Mouse (Mus musculus): ENCODE data around the gene Ykt6. TPM values are rescaled to one million over a fixed set of nuclear protein-coding genes. Genes with fewer than 3 reads are reported as not detected.

Gene Ykt6
- total and polyA plus RNA-seq, 3 experiments = 11.6 to 51.5 (median 22.5) TPM

GRCm38 (mm10) chr11:5968223-5968622 lies 12.7 kb downstream of the Ykt6 start:
- DNase-seq (ENCODE audit: low spot score) (no peak), ATAC-seq (ENCODE audit: extremely low read depth, insufficient number of reproducible peaks, low FRiP score, poor library complexity, severe bottlenecking) (no peak)
- Histone ChIP-seq H3K4me1 (ENCODE audit: insufficient read depth, low read depth, low read length) (no peaks in the 10 kb centered on the region), H3K27me3 (ENCODE audit: insufficient read depth, low read length) (no peaks in the 10 kb centered on the region), H3K9me3 (replicated peaks) (no peaks in the 10 kb centered on the region), H3K4me3 (ENCODE audit: low read depth, low read length) (no peak overlapping the region), H3K36me3 (replicated peaks) (peaks cover 88% of the 10 kb centered on the region)
- TF ChIP-seq GATA2 (IDR thresholded peaks at IDR 0.05; ENCODE audit: borderline replicate concordance, low read depth, low read length) = no peak
- TF ChIP-seq GATA1 (IDR thresholded peaks at IDR 0.05; ENCODE audit: borderline replicate concordance, low read length) = no peak
- no peak for TF ChIP-seq CTCF (IDR thresholded peaks at IDR 0.05; ENCODE audit: low read depth, low read length)
- TF ChIP-seq TAL1 (conservative IDR thresholded peaks at IDR 0.05; ENCODE audit: low read depth, low read length) = no peak
- TF ChIP-seq POLR2AphosphoS5 (IDR thresholded peaks at IDR 0.05; ENCODE audit: insufficient replicate concordance, low read depth, low read length) = no peak

GRCm38 (mm10) chr11:5971202-5971601 lies 15.7 kb downstream of the Ykt6 start:
- no peaks in the 10 kb centered on the region for H3K4me1 ChIP-seq (ENCODE audit: insufficient read depth, low read depth, low read length)

DNA sequence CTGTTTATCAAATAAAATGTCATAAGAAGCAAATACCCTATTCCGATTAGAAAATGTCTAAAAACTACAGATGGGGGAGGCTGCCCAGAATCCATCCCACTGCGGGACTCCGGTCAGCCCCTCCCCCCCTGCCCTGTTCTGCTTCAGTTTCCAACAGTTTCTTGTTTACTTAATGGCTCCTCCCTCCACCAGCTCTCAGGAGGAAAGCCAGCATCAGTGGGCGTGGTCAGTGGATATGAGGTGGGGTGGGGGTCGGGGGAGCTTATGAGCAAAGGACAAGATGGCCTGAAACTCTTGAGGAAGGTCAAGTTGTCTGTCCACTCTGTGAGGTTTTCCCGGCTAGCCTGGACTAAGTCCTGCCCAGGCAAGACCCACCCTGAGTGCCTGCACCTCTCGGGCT lies 17.7 kb downstream of the Ykt6 start:
- H3K4me1 ChIP-seq (ENCODE audit: insufficient read depth, low read depth, low read length) = no peaks in the 10 kb centered on the region
- TF ChIP-seq CTCF (IDR thresholded peaks at IDR 0.05; ENCODE audit: low read depth, low read length) (no peak), POLR2AphosphoS5 (IDR thresholded peaks at IDR 0.05; ENCODE audit: insufficient replicate concordance, low read depth, low read length) (no peak), GATA1 (IDR thresholded peaks at IDR 0.05; ENCODE audit: borderline replicate concordance, low read length) (no peak), TAL1 (conservative IDR thresholded peaks at IDR 0.05; ENCODE audit: low read depth, low read length) (no peak), GATA2 (IDR thresholded peaks at IDR 0.05; ENCODE audit: borderline replicate concordance, low read depth, low read length) (no peak)
- peaks cover 29% of the 10 kb centered on the region for H3K27me3 ChIP-seq (ENCODE audit: insufficient read depth, low read length)
- DNase-seq (ENCODE audit: low spot score) = no peak
- peaks cover 39% of the 10 kb centered on the region for H3K36me3 ChIP-seq (replicated peaks)
- no peak for ATAC-seq (ENCODE audit: extremely low read depth, insufficient number of reproducible peaks, low FRiP score, poor library complexity, severe bottlenecking)
- H3K4me3 ChIP-seq (ENCODE audit: low read depth, low read length) = no peak overlapping the region
- no peaks in the 10 kb centered on the region for H3K9me3 ChIP-seq (replicated peaks)

More at GRCm38 (mm10) chr11:5971202-5971601, 15.7 kb downstream of the Ykt6 start:
- Histone ChIP-seq H3K36me3 (replicated peaks) (peaks cover 58% of the 10 kb centered on the region), H3K9me3 (replicated peaks) (no peaks in the 10 kb centered on the region), H3K27me3 (ENCODE audit: insufficient read depth, low read length) (peaks cover 14% of the 10 kb centered on the region), H3K4me3 (ENCODE audit: low read depth, low read length) (no peak overlapping the region)
- ATAC-seq (ENCODE audit: extremely low read depth, insufficient number of reproducible peaks, low FRiP score, poor library complexity, severe bottlenecking) (no peak), DNase-seq (ENCODE audit: low spot score) (no peak)
- no peak for TF ChIP-seq GATA2 (IDR thresholded peaks at IDR 0.05; ENCODE audit: borderline replicate concordance, low read depth, low read length)
- no peak for TF ChIP-seq CTCF (IDR thresholded peaks at IDR 0.05; ENCODE audit: low read depth, low read length)
- TF ChIP-seq POLR2AphosphoS5 (IDR thresholded peaks at IDR 0.05; ENCODE audit: insufficient replicate concordance, low read depth, low read length) = no peak
- TF ChIP-seq GATA1 (IDR thresholded peaks at IDR 0.05; ENCODE audit: borderline replicate concordance, low read length) = no peak
- TF ChIP-seq TAL1 (conservative IDR thresholded peaks at IDR 0.05; ENCODE audit: low read depth, low read length) = no peak

DNA sequence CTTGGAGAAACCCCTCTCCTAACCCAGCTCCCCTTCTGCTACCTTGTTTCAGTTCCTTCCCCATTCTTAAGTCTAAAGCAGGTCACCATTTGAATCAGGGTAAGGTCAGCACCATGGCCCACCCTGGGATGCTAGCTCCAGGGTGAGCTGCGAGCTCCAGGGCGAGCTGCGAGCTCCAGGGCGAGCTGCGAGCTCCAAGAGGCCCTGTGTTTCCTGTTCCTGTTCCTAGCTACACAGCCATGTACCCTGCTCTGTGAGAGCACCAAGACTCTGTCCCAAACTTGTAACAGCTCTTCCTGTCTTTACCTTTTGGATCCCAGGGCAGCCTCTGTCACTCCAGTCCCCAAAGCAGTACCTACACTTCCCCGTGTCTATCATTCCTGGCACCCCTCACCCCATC lies 18.6 kb downstream of the Ykt6 start:
- peaks cover 30% of the 10 kb centered on the region for H3K27me3 ChIP-seq (ENCODE audit: insufficient read depth, low read length)
- H3K36me3 ChIP-seq (replicated peaks) = peaks cover 30% of the 10 kb centered on the region
- TF ChIP-seq GATA1 (IDR thresholded peaks at IDR 0.05; ENCODE audit: borderline replicate concordance, low read length) (no peak), POLR2AphosphoS5 (IDR thresholded peaks at IDR 0.05; ENCODE audit: insufficient replicate concordance, low read depth, low read length) (no peak), TAL1 (conservative IDR thresholded peaks at IDR 0.05; ENCODE audit: low read depth, low read length) (no peak), GATA2 (IDR thresholded peaks at IDR 0.05; ENCODE audit: borderline replicate concordance, low read depth, low read length) (no peak), CTCF (IDR thresholded peaks at IDR 0.05; ENCODE audit: low read depth, low read length) (no peak)
- ATAC-seq (ENCODE audit: extremely low read depth, insufficient number of reproducible peaks, low FRiP score, poor library complexity, severe bottlenecking) = no peak
- no peak overlapping the region for H3K4me3 ChIP-seq (ENCODE audit: low read depth, low read length)
- DNase-seq (ENCODE audit: low spot score) = no peak
- H3K9me3 ChIP-seq (replicated peaks) = no peaks in the 10 kb centered on the region
- H3K4me1 ChIP-seq (ENCODE audit: insufficient read depth, low read depth, low read length) = peaks cover under 1% of the 10 kb centered on the region; the same call in 1 of the 2 replicates

- Histone ChIP-seq H3K36me3 (replicated peaks) (peaks cover 20% of the 10 kb centered on the region), H3K4me1 (ENCODE audit: insufficient read depth, low read depth, low read length) (peaks cover 5% of the 10 kb centered on the region; the same call in 1 of the 2 replicates), H3K27me3 (ENCODE audit: insufficient read depth, low read length) (peaks cover 33% of the 10 kb centered on the region), H3K4me3 (ENCODE audit: low read depth, low read length) (no peak overlapping the region), H3K9me3 (replicated peaks) (no peaks in the 10 kb centered on the region)
- TF ChIP-seq TAL1 (conservative IDR thresholded peaks at IDR 0.05; ENCODE audit: low read depth, low read length) (no peak), POLR2AphosphoS5 (IDR thresholded peaks at IDR 0.05; ENCODE audit: insufficient replicate concordance, low read depth, low read length) (no peak), GATA2 (IDR thresholded peaks at IDR 0.05; ENCODE audit: borderline replicate concordance, low read depth, low read length) (no peak), GATA1 (IDR thresholded peaks at IDR 0.05; ENCODE audit: borderline replicate concordance, low read length) (no peak), CTCF (IDR thresholded peaks at IDR 0.05; ENCODE audit: low read depth, low read length) (no peak)
- no peak for ATAC-seq (ENCODE audit: extremely low read depth, insufficient number of reproducible peaks, low FRiP score, poor library complexity, severe bottlenecking)
- DNase-seq (ENCODE audit: low spot score) = no peak
Measured at GRCm38 (mm10) chr11:5975068-5975467, 19.6 kb downstream of the Ykt6 start.

DNA sequence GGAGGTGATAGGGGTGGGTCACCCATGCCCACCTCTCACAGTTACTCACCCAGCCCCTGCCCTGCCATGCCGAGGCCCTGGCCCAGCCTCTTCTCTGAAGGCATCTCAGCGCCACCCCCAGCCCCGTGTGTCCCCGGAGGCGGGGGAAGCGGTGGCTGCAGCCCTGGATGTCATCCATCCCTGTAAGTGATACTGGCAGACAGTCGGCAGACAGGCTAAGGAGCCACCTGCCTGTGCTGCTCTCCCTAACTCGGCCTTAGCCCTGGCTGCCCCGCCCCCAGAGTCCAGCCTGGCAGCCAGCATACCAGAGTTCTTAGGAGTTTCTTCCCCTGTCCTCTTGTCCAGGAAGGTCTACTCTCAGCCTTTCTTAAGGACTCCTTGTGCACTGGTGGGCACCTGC lies 20.6 kb downstream of the Ykt6 start:
- no peak for DNase-seq (ENCODE audit: low spot score)
- peaks cover 37% of the 10 kb centered on the region for H3K27me3 ChIP-seq (ENCODE audit: insufficient read depth, low read length)
- peaks cover 10% of the 10 kb centered on the region for H3K36me3 ChIP-seq (replicated peaks)
- H3K4me1 ChIP-seq (ENCODE audit: insufficient read depth, low read depth, low read length) = peaks cover 5% of the 10 kb centered on the region; the same call in 1 of the 2 replicates
- TF ChIP-seq POLR2AphosphoS5 (IDR thresholded peaks at IDR 0.05; ENCODE audit: insufficient replicate concordance, low read depth, low read length) (no peak), GATA2 (IDR thresholded peaks at IDR 0.05; ENCODE audit: borderline replicate concordance, low read depth, low read length) (no peak), TAL1 (conservative IDR thresholded peaks at IDR 0.05; ENCODE audit: low read depth, low read length) (no peak), CTCF (IDR thresholded peaks at IDR 0.05; ENCODE audit: low read depth, low read length) (no peak), GATA1 (IDR thresholded peaks at IDR 0.05; ENCODE audit: borderline replicate concordance, low read length) (no peak)
- no peak for ATAC-seq (ENCODE audit: extremely low read depth, insufficient number of reproducible peaks, low FRiP score, poor library complexity, severe bottlenecking)
- H3K4me3 ChIP-seq (ENCODE audit: low read depth, low read length) = no peak overlapping the region
- H3K9me3 ChIP-seq (replicated peaks) = no peaks in the 10 kb centered on the region

All from G1E (cell line).